Mouse (Mus musculus): Measurements from ENCODE around the gene Olfr111. TPM values are rescaled to one million over a fixed set of nuclear protein-coding genes. Genes with fewer than 3 reads are reported as not detected.

Gene Olfr111
- polyA plus RNA-seq, 1 experiment = 0.21 TPM

- no peak for DNase-seq
- Histone ChIP-seq H3K4me3 (replicated peaks; ENCODE audit: extremely low read depth, low read depth, low read length) (no peak overlapping the region), H3K4me1 (ENCODE audit: control insufficient read depth, insufficient read depth, low read length) (no peaks in the 10 kb centered on the region)
- WGBS = 35% methylated on average over 1 of the region's 1 CpGs
- TF ChIP-seq CTCF (IDR thresholded peaks at IDR 0.05; ENCODE audit: insufficient read depth, low read length) = no peak
- no peak for TF ChIP-seq POLR2A (IDR thresholded peaks at IDR 0.05; ENCODE audit: borderline replicate concordance, extremely low read depth, low read depth, low read length)
Observed at GRCm38 (mm10) chr17:37558913-37559615, 51.2 kb downstream of the Olfr111 start.

GRCm38 (mm10) chr17:37569351-37569750, 61.5 kb downstream of the Olfr111 start, which contains the start of gene Olfr112:
Gene Olfr112, minus strand, starts transcription at chr17:37569451.
- no peak for TF ChIP-seq POLR2A (IDR thresholded peaks at IDR 0.05; ENCODE audit: borderline replicate concordance, extremely low read depth, low read depth, low read length)
- TF ChIP-seq CTCF (IDR thresholded peaks at IDR 0.05; ENCODE audit: insufficient read depth, low read length) = no peak
- no peak for DNase-seq
- no peak within 1 kb of the TSS for H3K4me3 ChIP-seq (replicated peaks; ENCODE audit: extremely low read depth, low read depth, low read length)
- H3K4me1 ChIP-seq (ENCODE audit: control insufficient read depth, insufficient read depth, low read length) = no peaks in the 10 kb centered on the region

DNA sequence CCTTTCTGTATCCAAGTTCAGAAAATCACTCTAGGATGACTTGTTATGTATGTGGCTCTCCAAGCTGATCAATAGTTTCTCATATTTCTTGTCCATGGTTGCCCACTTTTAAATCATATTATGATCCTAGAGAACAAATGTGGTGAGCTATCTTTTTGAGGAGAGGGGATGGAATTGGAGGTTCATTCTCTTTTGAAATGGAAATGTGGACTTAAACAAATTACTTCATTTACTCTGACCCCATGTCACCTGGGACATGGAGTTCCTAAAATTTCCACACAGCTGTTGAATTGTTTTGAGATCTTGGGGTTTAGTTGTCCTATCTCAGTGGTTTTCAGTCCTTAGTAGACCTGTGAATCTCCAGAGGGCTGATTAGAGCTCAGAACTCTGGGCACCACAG, 69.7 kb downstream of the Olfr111 start, which contains the start of gene Olfr113:
Gene Olfr113, minus strand, starts transcription at position 101 of the 400 bp plus-strand sequence.
- no peak for DNase-seq
- no peak for TF ChIP-seq POLR2A (IDR thresholded peaks at IDR 0.05; ENCODE audit: borderline replicate concordance, extremely low read depth, low read depth, low read length)
- no peak for TF ChIP-seq CTCF (IDR thresholded peaks at IDR 0.05; ENCODE audit: insufficient read depth, low read length)
- no peaks in the 10 kb centered on the region for H3K4me1 ChIP-seq (ENCODE audit: control insufficient read depth, insufficient read depth, low read length)
- no peak within 1 kb of the TSS for H3K4me3 ChIP-seq (replicated peaks; ENCODE audit: extremely low read depth, low read depth, low read length)

Other genes with a start within 250 kb of the Olfr111 start
- not detected in 2 replicates for gene Olfr98, start 244.3 kb upstream of the Olfr111 start, polyA plus RNA-seq (2012; rRNA removed)
- 14.5 and 14.6 TPM in 2 replicates for gene H2-M3, start 237.8 kb upstream of the Olfr111 start, polyA plus RNA-seq (2012; rRNA removed)
- not detected in 2 replicates for gene Olfr99, start 224.6 kb upstream of the Olfr111 start, polyA plus RNA-seq (2012; rRNA removed)
- not detected in 2 replicates for gene Olfr101, start 203.7 kb upstream of the Olfr111 start, polyA plus RNA-seq (2012; rRNA removed)
- not detected in 2 replicates for gene Olfr102, start 191.0 kb upstream of the Olfr111 start, polyA plus RNA-seq (2012; rRNA removed)
- gene Olfr103, start 168.3 kb upstream of the Olfr111 start, polyA plus RNA-seq (2012; rRNA removed) = not detected in 2 replicates
- not detected in 2 replicates for gene Olfr104-ps, start 148.4 kb upstream of the Olfr111 start, polyA plus RNA-seq (2012; rRNA removed)
- gene Olfr105-ps, start 129.0 kb upstream of the Olfr111 start, polyA plus RNA-seq (2012; rRNA removed) = not detected in 2 replicates
- not detected in 2 replicates for gene Olfr106-ps, start 117.6 kb upstream of the Olfr111 start, polyA plus RNA-seq (2012; rRNA removed)
- gene Olfr107, start 108.8 kb upstream of the Olfr111 start, polyA plus RNA-seq (2012; rRNA removed) = not detected in 2 replicates
- not detected in 2 replicates for gene Olfr108, start 62.5 kb upstream of the Olfr111 start, polyA plus RNA-seq (2012; rRNA removed)
- not detected in 2 replicates for gene Olfr109, start 49.1 kb upstream of the Olfr111 start, polyA plus RNA-seq (2012; rRNA removed)
- 0.28 and 0.63 TPM in 2 replicates for gene H2-M2, start 24.5 kb upstream of the Olfr111 start, polyA plus RNA-seq (2012; rRNA removed)
- gene Olfr110, start 15.6 kb upstream of the Olfr111 start, polyA plus RNA-seq (2012; rRNA removed) = 0.07 TPM in 1 of 2 replicates, not detected in the other
- not detected in 2 replicates for gene Olfr112, start 61.4 kb downstream of the Olfr111 start, polyA plus RNA-seq (2012; rRNA removed)
- gene Olfr113, start 69.6 kb downstream of the Olfr111 start, polyA plus RNA-seq (2012; rRNA removed) = not detected in 2 replicates
- not detected in 2 replicates for gene Olfr114, start 84.7 kb downstream of the Olfr111 start, polyA plus RNA-seq (2012; rRNA removed)
- not detected in 2 replicates for gene Olfr115, start 119.1 kb downstream of the Olfr111 start, polyA plus RNA-seq (2012; rRNA removed)
- gene Olfr116, start 119.2 kb downstream of the Olfr111 start, polyA plus RNA-seq (2012; rRNA removed) = not detected in 2 replicates
- gene Olfr117, start 155.8 kb downstream of the Olfr111 start, polyA plus RNA-seq (2012; rRNA removed) = not detected in 2 replicates
- not detected in 2 replicates for gene Olfr118, start 159.0 kb downstream of the Olfr111 start, polyA plus RNA-seq (2012; rRNA removed)
- not detected in 2 replicates for gene Olfr119, start 188.5 kb downstream of the Olfr111 start, polyA plus RNA-seq (2012; rRNA removed)
- gene Olfr120, start 213.8 kb downstream of the Olfr111 start, polyA plus RNA-seq (2012; rRNA removed) = not detected in 2 replicates
- gene Olfr121, start 240.8 kb downstream of the Olfr111 start, polyA plus RNA-seq (2012; rRNA removed) = not detected in 2 replicates